Mouse (Mus musculus): ENCODE results near the gene G6pc2.

The G6pc2 gene

GRCm38 (mm10) chr2:69228635-69229034 lies 17.8 kb downstream of the G6pc2 start:
- POLR2A ChIA-PET: interaction anchor here in 2 of 4 experiments (0.6 to 1.4 kb wide), 2 partner anchors 16 to 22 kb away, joined by 3 to 4 read pairs; partner anchors contain the start of gene Spc25 (in 1 of the 2)
- CTCF ChIA-PET: interaction anchor here in 1 of 4 experiments (0.6 kb wide), 1 partner anchor 1442 kb away, joined by 6 read pairs; no protein-coding TSS in a partner anchor

- ChIA-PET CTCF (no interaction called here), POLR2A (interaction anchor here in 1 of 4 experiments (2.2 kb wide), 1 partner anchor 12 kb away, joined by 5 read pairs; no protein-coding TSS in a partner anchor)
Measured at GRCm38 (mm10) chr2:69230137-69230536, 19.3 kb downstream of the G6pc2 start.

- POLR2A ChIA-PET: interaction anchor here in 3 of 4 experiments (0.5 to 2.2 kb wide), 4 partner anchors 9 to 26 kb away, joined by 3 to 5 read pairs (median 4); partner anchors contain the start of gene Spc25 (in 1 of the 3)
- CTCF ChIA-PET: no interaction called here
Measured at GRCm38 (mm10) chr2:69232101-69232500, 21.2 kb downstream of the G6pc2 start.

GRCm38 (mm10) chr2:69234976-69235678 lies 24.3 kb downstream of the G6pc2 start:
- ChIA-PET POLR2A (no interaction called here), CTCF (no interaction called here)

- ChIA-PET CTCF (interaction anchor here in 1 of 4 experiments (0.6 kb wide), 1 partner anchor 388 kb away, joined by 3 read pairs; no protein-coding TSS in a partner anchor), POLR2A (no interaction called here)
Measured at GRCm38 (mm10) chr2:69239315-69239714, 28.4 kb downstream of the G6pc2 start.

GRCm38 (mm10) chr2:69244924-69245323 lies 34.1 kb downstream of the G6pc2 start:
- ChIA-PET POLR2A (interaction anchor here in 1 of 4 experiments (0.6 kb wide), 1 partner anchor 508 kb away, joined by 3 read pairs; no protein-coding TSS in a partner anchor), CTCF (no interaction called here)

GRCm38 (mm10) chr2:69247081-69247480 lies 36.2 kb downstream of the G6pc2 start:
- POLR2A ChIA-PET: no interaction called here
- CTCF ChIA-PET: no interaction called here

GRCm38 (mm10) chr2:69248221-69248755 lies 37.4 kb downstream of the G6pc2 start:
- ChIA-PET CTCF (no interaction called here), POLR2A (no interaction called here)

GRCm38 (mm10) chr2:69264069-69264618 lies 53.3 kb downstream of the G6pc2 start:
- CTCF ChIA-PET: no interaction called here
- POLR2A ChIA-PET: no interaction called here

- POLR2A ChIA-PET: no interaction called here
- CTCF ChIA-PET: interaction anchor here (0.5 to 1.3 kb wide), 13 partner anchors 10 to 404 kb away, joined by 3 to 12 read pairs (median 3); no protein-coding TSS in a partner anchor
Measured at GRCm38 (mm10) chr2:69275875-69276274, 65.0 kb downstream of the G6pc2 start.

All from embryonic stem cell, embryonic (primary cell).